In the genomic region with DNA sequence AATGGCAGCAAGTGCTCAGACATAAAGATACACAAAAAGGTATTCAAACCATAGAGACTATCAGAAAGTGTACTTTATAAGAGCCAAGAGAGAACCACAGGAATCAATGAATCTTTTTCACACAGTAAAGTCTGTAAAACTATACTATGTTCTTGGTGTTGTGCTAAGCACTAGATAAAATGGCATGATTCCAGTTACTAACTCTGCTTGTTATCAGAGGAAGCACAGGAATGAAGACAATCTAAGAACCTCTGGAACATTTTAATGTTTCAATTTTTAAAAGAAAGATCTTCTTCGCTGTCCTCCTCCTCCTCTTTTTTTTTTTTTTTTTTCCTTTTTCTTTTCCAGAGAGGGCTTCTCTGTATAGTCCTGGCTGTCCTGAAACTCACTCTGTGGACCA, we compare ENCODE assay signal across 23 mouse cellular contexts.
"Had no signal": no experiment of that assay in that cellular context is flagged by ENCODE, and none has a peak within 500 bp of the region (broad histone marks: within the 10 kb centered on the region; RNA-seq: fewer than 3 reads in every experiment).

No protein-coding gene starts in this region.

- DNase-seq: gastrocnemius, postnatal 14 days; gastrocnemius, postnatal 36 days; heart, adult 11 months; heart, adult 2 months; heart, postnatal 14 days; heart, postnatal 36 days; kidney, adult 18-20 months; kidney, adult 8-10 months; kidney, postnatal 10 days; kidney, postnatal 25 days; kidney, postnatal 4 days had no signal

- H3K9me3 ChIP-seq: heart, embryonic 13.5 days; heart, embryonic 15.5 days; intestine, embryonic 15.5 days; limb, embryonic 10.5 days; limb, embryonic 12.5 days had no signal

- H3K9ac ChIP-seq: heart, embryonic 13.5 days; heart, embryonic 15.5 days; hindbrain, embryonic 14.5 days; intestine, embryonic 15.5 days; limb, embryonic 12.5 days had no signal

- H3K4me2 ChIP-seq: heart, embryonic 11.5 days; heart, embryonic 13.5 days; heart, embryonic 15.5 days; hindbrain, embryonic 14.5 days; intestine, embryonic 15.5 days; limb, embryonic 12.5 days had no signal

- ATAC-seq: hindbrain, embryonic 16.5 days; inflammation-experienced regulatory T-cells, adult 6 months; intestine, embryonic 15.5 days; intestine, postnatal 0 days had no signal

- H3K27me3 ChIP-seq: heart, embryonic 13.5 days; heart, embryonic 15.5 days; intestine, embryonic 15.5 days; limb, embryonic 12.5 days had no signal

- H3K27ac ChIP-seq: heart, adult 2 months; heart, embryonic 13.5 days; heart, embryonic 15.5 days; hindbrain, embryonic 14.5 days; intestine, embryonic 15.5 days; layer of hippocampus, adult 2 months; left cerebral cortex, adult 2 months; limb, embryonic 10.5 days; limb, embryonic 12.5 days had no signal

- H3K4me3 ChIP-seq: heart, adult 2 months; heart, embryonic 13.5 days; heart, embryonic 15.5 days; intestine, embryonic 15.5 days; layer of hippocampus, adult 2 months; left cerebral cortex, adult 2 months; limb, embryonic 10.5 days; limb, embryonic 12.5 days had no signal
